Mouse (Mus musculus) liver, embryonic 14.5 days (tissue): ENCODE measurements around the gene Aqp12. TPM values are rescaled to one million over a fixed set of nuclear protein-coding genes. Genes with fewer than 3 reads are reported as not detected.

Experiments
- ATAC-seq: fragments of 200-750 bp; cut with Nextera tagmentation; 2 replicates; pipeline ENCODE4 v1.8.0; 2017; ENCODE audit warnings: moderate number of reproducible peaks, mild to moderate bottlenecking, moderate library complexity; ENCODE audit not compliant: insufficient read depth
- DNase-seq, 3 experiments: peaks; one replicate each; pipeline ENCODE4 v3.0.0-alpha.2; 2012 to 2013; ENCODE audit warnings: low read depth in 3 of 3, low spot score in 3 of 3
- H3K27ac ChIP-seq: fragments of 300-500 bp; sonication (generic); 2 replicates; pipeline ENCODE4 v1.5.1; 2014; ENCODE audit warnings: moderate library complexity, mild to moderate bottlenecking, control low read depth, inconsistent platforms
- H3K27me3 ChIP-seq: fragments of 300-500 bp; sonication (generic); 2 replicates; pipeline ENCODE4 v1.6.1; 2014; ENCODE audit warnings: mild to moderate bottlenecking, low read length, moderate library complexity; ENCODE audit not compliant: control insufficient read depth, insufficient read depth
- H3K36me3 ChIP-seq: fragments of 300-500 bp; sonication (generic); replicated peaks from 2 replicates; pipeline ENCODE4 v1.6.1; 2014; ENCODE audit warnings: low read depth; ENCODE audit not compliant: control insufficient read depth, insufficient read depth
- H3K4me1 ChIP-seq, 2 experiments: fragments of 200-500 bp in 1 of 2; fragments of 300-500 bp in 1 of 2; sonication (generic) in 1 of 2; replicated peaks; 2 replicates each; pipeline ENCODE4 v1.6.1; 2012 to 2014; ENCODE audit warnings: antibody characterized with exemption in 1 of 2, inconsistent platforms in 1 of 2, low read length in 1 of 2; ENCODE audit not compliant: control insufficient read depth in 2 of 2, insufficient read depth in 2 of 2
- H3K4me2 ChIP-seq: fragments of 300-500 bp; sonication (generic); 2 replicates; pipeline ENCODE4 v1.6.1; 2014; ENCODE audit warnings: low read depth, mild to moderate bottlenecking, control low read depth, moderate library complexity
- H3K4me3 ChIP-seq, 2 experiments: fragments of 200-500 bp in 1 of 2; fragments of 300-500 bp in 1 of 2; sonication (generic) in 1 of 2; 2 replicates each; pipeline ENCODE4 v1.5.1; 2012 to 2014; ENCODE audit warnings: low read depth in 2 of 2, low read length in 2 of 2, mild to moderate bottlenecking in 2 of 2, control low read depth in 1 of 2, inconsistent platforms in 1 of 2, moderate library complexity in 1 of 2; ENCODE audit not compliant: insufficient read depth in 1 of 2
- H3K9ac ChIP-seq: fragments of 300-500 bp; sonication (generic); replicated peaks from 2 replicates; pipeline ENCODE4 v1.6.1; 2014; ENCODE audit warnings: mild to moderate bottlenecking, control low read depth, moderate library complexity
- H3K9me3 ChIP-seq: fragments of 300-500 bp; sonication (generic); 2 replicates; pipeline ENCODE4 v1.6.1; 2016; ENCODE audit warnings: low read length, mixed read lengths; ENCODE audit not compliant: control insufficient read depth
- CTCF ChIP-seq: IDR thresholded peaks from 2 replicates; pipeline ENCODE4 v1.5.1; 2016; ENCODE audit warnings: antibody characterized with exemption, low read depth, control low read depth
- EP300 ChIP-seq: IDR thresholded peaks from 2 replicates; pipeline ENCODE4 v1.6.1; 2016; ENCODE audit warnings: antibody characterized with exemption, low read depth
- WGBS: fragments of 180-500 bp; shearing (Covaris S2); extraction: QIAGEN DNeasy Blood & Tissue Kit; methylation state at CpG from one replicate; pipeline ENCODE4 v1.1.7; 2014; ENCODE audit not compliant: insufficient replicate concordance; 5-methylcytosine and 5-hydroxymethylcytosine counted together
- polyA plus RNA-seq, 2 experiments: library from polyadenylated mRNA; depleted of rRNA in 1 of 2; stranded (reverse) in 1 of 2; unstranded in 1 of 2; fragments of >200 nt; fragmentation: Nextera tagmentation in 1 of 2; extraction: Ambion mirVana in 1 of 2; gene quantifications; 2 replicates each; pipeline versions ENCODE4 v1.2.1 to v1.2.3; 2012 to 2014

Aqp12 gene
- polyA plus RNA-seq, 2 experiments: not detected

DNA sequence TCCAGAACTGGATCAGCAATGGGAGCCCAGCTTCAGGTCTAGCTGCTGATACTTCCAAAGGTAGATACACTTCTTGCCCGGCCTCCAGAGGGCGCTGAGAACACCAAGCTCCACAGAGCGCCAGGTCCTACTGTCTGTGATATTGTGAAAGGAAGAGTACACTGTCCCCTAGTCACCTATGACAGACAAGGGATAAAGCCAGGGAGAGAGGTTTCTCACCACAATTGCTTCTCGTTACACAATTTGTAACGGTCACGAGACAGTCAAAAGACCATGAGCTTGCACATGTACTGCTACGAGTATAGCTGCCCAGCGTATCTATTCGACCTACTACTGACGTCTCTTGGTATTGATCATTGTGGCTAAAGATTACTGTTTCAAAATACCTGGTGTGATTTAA lies 23.3 kb downstream of the Aqp12 start:
- H3K36me3 ChIP-seq: no peaks in the 10 kb centered on the region
- H3K27me3 ChIP-seq: no peaks in the 10 kb centered on the region
- no peak overlapping the region for H3K27ac ChIP-seq
- WGBS: 71% methylated on average over 10 of the region's 10 CpGs
- H3K4me1 ChIP-seq: peaks cover 5 to 11% of the 10 kb centered on the region in 2 experiments
- H3K4me2 ChIP-seq: no peak overlapping the region
- H3K4me3 ChIP-seq: no peak overlapping the region
- ATAC-seq (no peak), DNase-seq (no peak)
- H3K9me3 ChIP-seq: no peaks in the 10 kb centered on the region
- TF ChIP-seq EP300 (no peak), CTCF (peak; percentile 48)
- no peak overlapping the region for H3K9ac ChIP-seq

DNA sequence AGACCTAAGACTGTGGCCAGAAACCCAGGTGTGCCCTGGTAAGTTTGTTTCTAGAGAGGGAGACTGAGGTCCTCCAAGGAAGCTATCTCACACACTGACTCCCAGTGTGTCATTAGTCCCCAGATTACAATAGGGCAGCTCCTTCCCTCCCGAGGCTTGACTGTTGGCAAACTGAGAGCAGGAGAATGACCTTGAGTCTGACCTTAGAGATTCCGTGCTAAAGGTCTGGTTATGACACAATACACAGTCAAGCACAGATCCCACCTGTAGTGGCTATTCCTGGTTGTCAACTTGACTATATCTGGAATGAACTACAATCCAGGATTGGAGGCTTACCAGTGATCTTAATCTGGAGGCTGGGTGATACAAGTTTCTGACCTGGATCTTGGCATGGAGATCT lies 23.9 kb downstream of the Aqp12 start:
- peaks cover 7 to 12% of the 10 kb centered on the region in 2 experiments for H3K4me1 ChIP-seq
- TF ChIP-seq EP300: no peak
- TF ChIP-seq CTCF: no peak
- 47% methylated on average over 2 of the region's 2 CpGs for WGBS

DNA sequence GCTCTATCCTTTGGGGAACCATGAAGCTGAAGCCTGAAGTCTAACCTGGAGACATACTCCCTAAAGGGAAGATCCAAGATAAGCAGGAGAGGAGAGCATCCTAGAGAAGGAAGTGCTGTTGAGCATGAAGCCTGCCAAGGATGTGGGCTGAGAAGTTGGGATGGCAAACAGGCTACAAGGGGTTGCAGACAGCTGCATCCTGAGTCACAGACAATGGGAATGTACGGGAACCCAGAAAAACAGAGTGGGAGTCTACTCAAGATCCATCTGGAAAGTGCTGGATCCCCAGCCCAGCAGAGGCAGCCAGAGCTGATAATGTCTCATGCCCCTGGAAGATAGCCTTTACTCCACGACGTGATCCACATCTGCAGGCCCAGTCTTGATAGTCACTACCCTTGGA lies 25.1 kb downstream of the Aqp12 start:
- peaks cover 7 to 12% of the 10 kb centered on the region in 2 experiments for H3K4me1 ChIP-seq
- ATAC-seq (no peak), DNase-seq (no peak)
- no peaks in the 10 kb centered on the region for H3K36me3 ChIP-seq
- no peaks in the 10 kb centered on the region for H3K27me3 ChIP-seq
- H3K4me3 ChIP-seq: no peak overlapping the region
- no peak overlapping the region for H3K27ac ChIP-seq
- no peak for TF ChIP-seq CTCF
- TF ChIP-seq EP300: no peak
- no peak overlapping the region for H3K4me2 ChIP-seq
- H3K9me3 ChIP-seq: no peaks in the 10 kb centered on the region
- 56% methylated on average over 3 of the region's 3 CpGs for WGBS
- no peak overlapping the region for H3K9ac ChIP-seq

More for the DNA sequence above, 23.9 kb downstream of the Aqp12 start:
- DNase-seq: no peak
- no peaks in the 10 kb centered on the region for H3K9me3 ChIP-seq
- no peak overlapping the region for H3K27ac ChIP-seq
- H3K4me3 ChIP-seq: no peak overlapping the region
- ATAC-seq: no peak
- H3K9ac ChIP-seq: no peak overlapping the region
- no peaks in the 10 kb centered on the region for H3K36me3 ChIP-seq
- H3K4me2 ChIP-seq: no peak overlapping the region
- H3K27me3 ChIP-seq: no peaks in the 10 kb centered on the region

DNA sequence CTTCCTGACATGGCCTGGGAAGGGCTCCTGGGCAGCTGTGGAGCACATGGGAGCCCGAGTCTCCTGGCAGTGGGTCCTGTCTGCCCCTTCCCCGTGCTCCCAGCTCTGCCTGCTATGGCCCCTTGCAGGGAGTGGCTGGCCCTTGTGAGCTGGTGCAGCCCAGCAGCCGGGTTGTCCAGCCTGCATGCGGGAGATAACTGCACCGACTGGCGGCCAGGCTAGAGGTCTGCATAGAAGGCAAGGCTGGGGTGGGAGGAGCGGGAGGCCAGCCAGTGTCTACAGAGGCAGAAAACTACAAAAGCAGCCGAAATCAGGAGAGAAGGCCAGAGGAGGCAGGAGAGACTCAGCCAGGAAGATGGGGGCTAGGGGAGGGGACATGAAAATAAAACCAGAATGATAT lies 27.9 kb downstream of the Aqp12 start:
- peak overlapping the region; percentile 49 for H3K4me2 ChIP-seq
- 27% methylated on average over 8 of the region's 8 CpGs for WGBS
- ATAC-seq: peak; percentile 97
- H3K4me1 ChIP-seq: peaks cover 7 to 12% of the 10 kb centered on the region in 2 experiments
- no peaks in the 10 kb centered on the region for H3K9me3 ChIP-seq
- TF ChIP-seq CTCF (peak; percentile 67), EP300 (peak; percentile 54)
- H3K9ac ChIP-seq: peak overlapping the region; percentile 41; the same call in 1 of the 2 replicates
- no peaks in the 10 kb centered on the region for H3K27me3 ChIP-seq
- peak overlapping the region; percentile 32; the same call in 1 of the 2 replicates for H3K27ac ChIP-seq
- no peaks in the 10 kb centered on the region for H3K36me3 ChIP-seq
- DNase-seq: peak; percentile 27 to 66 (median 58)
- no peak overlapping the region for H3K4me3 ChIP-seq

DNA sequence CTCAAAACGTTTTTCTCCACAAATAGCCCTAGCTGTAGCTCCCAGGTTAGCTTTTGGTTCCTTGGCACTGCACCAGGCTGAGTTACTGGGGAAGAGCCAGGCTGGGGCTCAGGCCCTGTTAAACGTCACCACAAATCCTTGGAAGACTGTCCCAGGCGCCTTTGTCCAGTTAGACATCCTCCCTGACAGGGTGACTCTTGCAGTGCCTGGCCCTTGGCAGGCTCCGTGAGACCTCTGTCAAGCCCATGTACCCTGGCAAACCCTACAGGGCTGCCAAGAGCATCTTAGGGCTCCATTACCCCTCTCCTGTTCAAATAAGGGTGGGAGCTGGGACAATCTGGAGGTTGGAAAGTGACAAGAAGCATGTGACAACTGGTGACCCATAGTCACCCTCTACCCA lies 29.8 kb downstream of the Aqp12 start:
- no peaks in the 10 kb centered on the region for H3K9me3 ChIP-seq
- H3K9ac ChIP-seq: no peak overlapping the region
- H3K4me1 ChIP-seq: peaks cover 7 to 12% of the 10 kb centered on the region in 2 experiments
- DNase-seq: no peak
- TF ChIP-seq CTCF (no peak), EP300 (no peak)
- no peaks in the 10 kb centered on the region for H3K36me3 ChIP-seq
- no peak overlapping the region for H3K27ac ChIP-seq
- H3K27me3 ChIP-seq: no peaks in the 10 kb centered on the region
- 59% methylated on average over 4 of the region's 4 CpGs for WGBS
- H3K4me3 ChIP-seq: no peak overlapping the region
- no peak overlapping the region for H3K4me2 ChIP-seq
- ATAC-seq: no peak
